Mouse (Mus musculus) midbrain, embryonic 16.5 days (tissue): ENCODE data around the gene Ptprg. TPM values are rescaled to one million over a fixed set of nuclear protein-coding genes. Genes with fewer than 3 reads are reported as not detected.

Experiments used
- ATAC-seq: fragments of 200-750 bp; cut with Nextera tagmentation; 2 replicates; pipeline ENCODE4 v1.8.0; 2017; ENCODE audit warnings: moderate TSS enrichment
- H3K27ac ChIP-seq: fragments of 300-500 bp; sonication (generic); 2 replicates; pipeline ENCODE4 v1.5.1; 2014; ENCODE audit warnings: mild to moderate bottlenecking, low read length, mixed read lengths
- H3K27me3 ChIP-seq: fragments of 300-500 bp; sonication (generic); 2 replicates; pipeline ENCODE4 v1.6.1; 2014; ENCODE audit warnings: low read depth, low read length, mixed read lengths; ENCODE audit not compliant: control insufficient read depth, insufficient read depth
- H3K36me3 ChIP-seq: fragments of 300-500 bp; sonication (generic); 2 replicates; pipeline ENCODE4 v1.6.1; 2014; ENCODE audit warnings: mild to moderate bottlenecking, low read length, moderate library complexity, mixed read lengths; ENCODE audit not compliant: control insufficient read depth, insufficient read depth
- H3K4me1 ChIP-seq: fragments of 300-500 bp; sonication (generic); 2 replicates; pipeline ENCODE4 v1.6.1; 2014; ENCODE audit warnings: mild to moderate bottlenecking, low read length, mixed read lengths; ENCODE audit not compliant: control insufficient read depth, insufficient read depth
- H3K4me2 ChIP-seq: fragments of 300-500 bp; sonication (generic); 2 replicates; pipeline ENCODE4 v1.6.1; 2014; ENCODE audit warnings: mild to moderate bottlenecking, low read length, mixed read lengths
- H3K4me3 ChIP-seq: fragments of 300-500 bp; sonication (generic); 2 replicates; pipeline ENCODE4 v1.5.1; 2014; ENCODE audit warnings: low read depth, mild to moderate bottlenecking, low read length, moderate library complexity, mixed read lengths
- H3K9ac ChIP-seq: fragments of 300-500 bp; sonication (generic); 2 replicates; pipeline ENCODE4 v1.6.1; 2014; ENCODE audit warnings: low read depth, low read length, mixed read lengths
- H3K9me3 ChIP-seq: fragments of 300-500 bp; sonication (generic); replicated peaks from 2 replicates; pipeline ENCODE4 v1.6.1; 2014; ENCODE audit warnings: mild to moderate bottlenecking, low read length, mixed read lengths; ENCODE audit not compliant: control insufficient read depth, poor library complexity, severe bottlenecking
- WGBS: fragments of 180-500 bp; shearing (Covaris S2); extraction: QIAGEN DNeasy Blood & Tissue Kit; methylation state at CpG from one replicate; pipeline ENCODE4 v1.1.7; 2014; 5-methylcytosine and 5-hydroxymethylcytosine counted together
- polyA plus RNA-seq: library from polyadenylated mRNA; unstranded; fragments of >200 nt; fragmentation: Nextera tagmentation; extraction: Ambion mirVana; gene quantifications from 2 replicates; pipeline ENCODE4 v1.2.1, GENCODE M21; 2015

The Ptprg gene
- polyA plus RNA-seq, 1 experiment from 2014 or later = 37.6 TPM

DNA sequence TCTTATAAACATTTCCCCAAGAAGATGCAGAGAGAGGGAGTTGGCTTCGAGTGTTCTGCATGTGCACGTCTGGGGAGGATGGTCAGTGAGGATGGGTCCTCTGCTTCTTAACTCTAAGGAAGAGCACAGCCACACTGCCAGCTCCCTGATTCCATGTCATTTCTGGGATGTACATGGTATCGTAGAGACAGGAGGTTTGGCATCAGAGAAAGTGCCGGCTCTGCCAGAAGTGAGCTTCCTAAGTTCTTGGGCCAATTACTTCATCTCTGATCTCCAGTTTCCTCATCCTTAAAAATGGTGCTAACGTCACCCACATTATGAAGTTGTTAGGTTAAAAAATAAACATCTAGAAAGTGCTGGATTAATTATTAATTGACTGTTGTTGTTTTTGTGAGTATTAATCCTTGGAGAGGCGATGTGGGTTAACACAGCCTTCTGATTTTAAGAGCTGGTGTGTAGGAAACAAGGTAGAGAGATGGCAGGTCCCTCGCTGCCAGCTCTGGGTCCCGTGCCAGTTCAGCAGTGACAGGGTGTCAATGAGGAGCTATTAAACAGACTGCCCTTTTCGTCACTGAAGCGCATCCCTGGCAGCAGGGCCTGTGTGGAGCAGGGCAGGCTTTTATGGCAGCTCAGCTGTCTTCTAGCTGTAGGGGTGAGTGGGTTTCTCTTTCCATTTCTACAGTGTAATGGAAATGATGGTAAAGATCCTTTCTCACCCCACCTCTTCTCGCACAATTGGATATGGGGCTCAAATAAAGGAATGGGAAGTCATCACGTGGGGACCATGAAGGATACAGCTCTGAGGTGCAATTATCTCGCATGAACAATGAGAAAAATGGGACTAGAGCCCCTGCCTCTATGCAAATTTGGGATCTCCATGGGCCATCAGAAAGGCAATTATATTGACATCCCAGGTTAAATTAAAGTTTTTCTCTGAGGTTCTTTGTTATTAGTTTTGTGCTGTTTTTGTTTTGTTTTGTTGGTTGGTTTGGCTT is 646.9 kb downstream of the Ptprg start:
- WGBS = 57% methylated on average over 13 of the region's 13 CpGs
- Histone ChIP-seq H3K4me1 (peaks cover 9% of the 10 kb centered on the region), H3K4me3 (no peak overlapping the region), H3K27ac (0 out of 2 replicates have a peak overlapping the region, but pooled peaks have one; percentile 33), H3K9ac (0 out of 2 replicates have a peak overlapping the region, but pooled peaks have one; percentile 3), H3K36me3 (no peaks in the 10 kb centered on the region), H3K4me2 (no peak overlapping the region), H3K9me3 (no peaks in the 10 kb centered on the region), H3K27me3 (no peaks in the 10 kb centered on the region)
- ATAC-seq = peak; percentile 65; the same call in 1 of the 2 replicates

DNA sequence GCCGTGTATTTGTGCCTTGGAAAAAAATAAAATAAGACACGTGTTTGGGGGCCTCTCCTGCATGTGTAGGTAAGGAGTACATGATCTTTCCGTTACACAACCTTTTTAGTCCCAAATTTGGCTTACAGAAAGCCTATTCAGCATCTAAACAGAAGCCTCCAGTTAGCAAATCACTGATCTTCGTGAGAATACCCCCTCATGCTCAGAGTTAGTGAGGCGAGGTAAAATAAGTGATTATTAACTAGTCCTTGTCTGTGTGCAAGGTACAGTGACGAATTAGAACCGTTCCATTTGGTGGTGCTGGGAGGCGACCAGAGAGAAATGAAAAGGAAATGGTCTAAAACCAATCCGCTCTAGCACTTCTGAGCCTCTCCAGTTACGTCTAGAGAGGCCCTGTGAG is 648.9 kb downstream of the Ptprg start:
- no peaks in the 10 kb centered on the region for H3K27me3 ChIP-seq
- 71% methylated on average over 10 of the region's 10 CpGs for WGBS
- H3K4me2 ChIP-seq = no peak overlapping the region

DNA sequence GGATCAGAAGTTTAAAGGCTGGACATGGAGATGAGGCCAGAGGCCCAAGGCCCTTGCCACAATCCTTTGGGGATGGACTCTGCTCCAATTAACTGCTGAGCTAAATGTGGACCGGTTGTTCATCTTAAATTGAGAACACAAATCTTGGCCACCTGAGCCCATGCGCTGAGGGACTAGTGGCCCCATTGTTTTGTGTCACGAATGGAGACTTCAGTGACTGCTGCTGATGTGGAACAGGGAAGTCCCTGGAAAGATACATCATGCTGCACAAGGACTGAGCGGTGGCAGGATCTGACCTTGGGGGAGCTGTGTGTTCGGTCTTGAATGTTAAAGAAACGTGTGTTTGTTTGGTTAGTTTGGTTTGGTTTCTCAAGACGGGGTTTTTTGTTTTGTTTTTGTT is 649.7 kb downstream of the Ptprg start:
- H3K4me2 ChIP-seq = no peak overlapping the region
- H3K4me1 ChIP-seq = peaks cover 9% of the 10 kb centered on the region
- no peaks in the 10 kb centered on the region for H3K9me3 ChIP-seq
- H3K9ac ChIP-seq = no peak overlapping the region
- no peak for ATAC-seq
- WGBS = 59% methylated on average over 7 of the region's 7 CpGs
- no peaks in the 10 kb centered on the region for H3K27me3 ChIP-seq
- H3K4me3 ChIP-seq = no peak overlapping the region
- no peak overlapping the region for H3K27ac ChIP-seq
- H3K36me3 ChIP-seq = no peaks in the 10 kb centered on the region

More for the DNA sequence above, 648.9 kb downstream of the Ptprg start:
- no peak overlapping the region for H3K4me3 ChIP-seq
- no peaks in the 10 kb centered on the region for H3K36me3 ChIP-seq
- H3K27ac ChIP-seq = no peak overlapping the region
- H3K4me1 ChIP-seq = peaks cover 9% of the 10 kb centered on the region
- H3K9ac ChIP-seq = no peak overlapping the region
- no peak for ATAC-seq
- no peaks in the 10 kb centered on the region for H3K9me3 ChIP-seq

DNA sequence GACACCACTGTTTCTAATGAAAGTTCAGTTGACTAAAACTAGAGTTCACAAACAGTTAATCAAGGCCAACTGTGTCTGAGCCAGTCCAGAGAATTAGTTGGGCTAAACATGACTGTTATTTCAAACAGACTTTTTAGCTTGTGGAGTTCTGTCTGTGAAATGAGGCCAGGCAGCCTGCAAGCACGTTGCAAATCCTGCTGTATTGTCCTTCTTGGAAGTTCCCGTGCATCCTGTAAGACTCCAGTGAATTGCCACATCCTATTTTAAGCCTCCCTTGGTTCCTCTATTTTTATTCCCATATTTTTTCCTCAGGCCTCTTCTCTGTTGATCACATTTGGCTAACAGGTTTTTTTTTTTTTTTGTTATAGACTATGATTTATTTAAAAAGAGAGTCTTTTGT is 652.8 kb downstream of the Ptprg start:
- Histone ChIP-seq H3K4me2 (no peak overlapping the region), H3K9me3 (no peaks in the 10 kb centered on the region), H3K27ac (no peak overlapping the region), H3K4me3 (no peak overlapping the region), H3K9ac (no peak overlapping the region), H3K27me3 (no peaks in the 10 kb centered on the region), H3K4me1 (no peaks in the 10 kb centered on the region), H3K36me3 (no peaks in the 10 kb centered on the region; the same call in 1 of the 2 replicates)
- ATAC-seq = no peak
- WGBS = 50% methylated on average over 2 of the region's 2 CpGs

DNA sequence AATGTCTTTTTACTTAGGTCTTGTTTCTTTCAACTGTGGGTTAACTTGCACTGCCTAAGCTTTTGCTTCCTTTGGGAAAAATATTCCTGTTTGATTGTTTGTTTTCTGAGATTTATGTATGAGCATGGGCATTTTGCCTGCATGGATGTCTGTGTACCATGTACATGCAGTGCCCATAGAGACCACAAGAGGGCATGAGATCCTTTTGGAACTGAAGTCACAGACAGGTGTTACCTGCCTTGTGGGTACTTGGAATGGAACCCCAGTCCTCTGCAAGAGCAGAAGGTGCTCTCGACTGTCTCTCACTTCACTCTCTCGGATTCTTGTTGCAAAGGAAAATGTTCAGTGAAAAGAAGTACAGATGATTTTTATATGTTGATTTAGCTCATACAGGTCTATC is 655.2 kb downstream of the Ptprg start:
- H3K4me1 ChIP-seq = no peaks in the 10 kb centered on the region
- no peak overlapping the region for H3K4me2 ChIP-seq
- H3K36me3 ChIP-seq = peaks cover 1% of the 10 kb centered on the region; the same call in 1 of the 2 replicates
- no peak for ATAC-seq
- H3K27ac ChIP-seq = no peak overlapping the region
- no peaks in the 10 kb centered on the region for H3K27me3 ChIP-seq
- WGBS = 95% methylated on average over 2 of the region's 2 CpGs
- no peaks in the 10 kb centered on the region for H3K9me3 ChIP-seq
- H3K9ac ChIP-seq = no peak overlapping the region
- H3K4me3 ChIP-seq = no peak overlapping the region

DNA sequence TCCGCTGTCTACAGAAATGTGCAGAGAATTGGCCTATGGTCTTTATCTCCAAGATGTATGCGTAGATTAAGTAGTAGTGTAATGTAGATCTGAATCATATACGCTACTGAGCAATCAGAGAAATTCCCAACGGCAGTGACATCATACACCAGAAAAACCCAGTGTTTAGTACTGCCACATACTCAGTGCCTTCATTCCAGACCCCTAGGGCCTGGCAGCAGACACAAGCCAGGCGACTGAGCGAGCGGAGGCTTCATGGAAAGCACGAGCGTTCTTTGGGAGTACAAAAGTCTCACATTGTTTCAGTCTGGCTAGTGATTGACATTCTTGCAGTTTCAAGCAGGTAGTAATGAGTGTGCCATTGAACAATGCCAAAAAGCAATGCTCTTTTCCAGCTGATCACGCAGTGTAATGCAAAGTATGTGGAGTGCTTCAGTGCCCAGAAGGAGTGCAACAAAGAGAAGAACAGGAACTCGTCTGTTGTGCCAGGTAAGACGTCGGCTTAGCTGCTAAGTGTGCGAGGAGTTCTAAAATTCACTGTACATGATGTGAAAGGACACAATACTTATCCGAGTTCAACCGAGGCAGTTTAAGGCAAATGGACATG is 665.3 kb downstream of the Ptprg start:
- H3K4me1 ChIP-seq = no peaks in the 10 kb centered on the region
- 83% methylated on average over 16 of the region's 16 CpGs for WGBS
- H3K36me3 ChIP-seq = 0 out of 2 replicates have a peak, but pooled peaks cover 5% of the 10 kb centered on the region
- no peak overlapping the region for H3K4me2 ChIP-seq
- no peaks in the 10 kb centered on the region for H3K9me3 ChIP-seq
- no peak overlapping the region for H3K27ac ChIP-seq
- H3K9ac ChIP-seq = no peak overlapping the region
- ATAC-seq = no peak
- no peak overlapping the region for H3K4me3 ChIP-seq
- H3K27me3 ChIP-seq = no peaks in the 10 kb centered on the region

DNA sequence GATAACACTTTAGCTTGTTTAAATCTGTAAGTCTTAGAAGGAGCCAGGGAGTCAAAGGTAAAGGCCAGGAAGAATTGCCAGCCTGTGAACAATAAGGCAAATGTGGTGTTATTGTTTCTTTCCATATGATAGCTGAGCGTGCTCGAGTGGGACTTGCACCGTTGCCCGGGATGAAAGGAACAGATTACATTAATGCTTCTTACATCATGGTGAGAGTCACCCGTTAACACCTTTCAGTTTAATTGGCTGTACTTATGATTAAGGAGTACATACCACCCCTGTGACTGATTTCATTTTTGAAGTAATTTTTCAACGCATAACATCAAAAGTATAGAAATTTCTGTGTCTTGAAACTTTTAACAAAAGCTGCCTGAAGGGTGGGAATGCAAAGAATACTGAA is 666.5 kb downstream of the Ptprg start:
- Histone ChIP-seq H3K9ac (no peak overlapping the region), H3K27ac (no peak overlapping the region), H3K9me3 (no peaks in the 10 kb centered on the region), H3K36me3 (0 out of 2 replicates have a peak, but pooled peaks cover 4% of the 10 kb centered on the region), H3K4me3 (no peak overlapping the region), H3K4me1 (no peaks in the 10 kb centered on the region), H3K27me3 (no peaks in the 10 kb centered on the region), H3K4me2 (no peak overlapping the region)
- 35% methylated on average over 6 of the region's 6 CpGs for WGBS
- no peak for ATAC-seq

DNA sequence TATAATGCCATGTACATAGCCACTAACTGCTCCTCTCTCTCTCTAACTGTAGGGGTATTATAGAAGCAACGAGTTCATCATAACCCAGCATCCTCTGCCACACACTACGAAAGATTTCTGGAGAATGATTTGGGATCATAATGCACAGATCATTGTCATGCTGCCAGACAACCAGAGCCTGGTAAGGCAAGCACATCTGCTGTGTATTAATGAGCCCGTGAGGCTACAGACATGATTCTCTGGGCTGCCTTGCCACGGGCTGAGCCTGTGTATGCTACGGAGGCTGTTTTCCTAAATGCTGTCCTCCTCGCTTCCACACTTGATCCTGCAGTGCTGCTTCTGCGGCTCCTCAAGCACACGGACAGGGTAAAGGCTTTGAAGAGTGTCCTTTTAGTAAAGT is 667.2 kb downstream of the Ptprg start:
- H3K4me3 ChIP-seq = no peak overlapping the region
- H3K27ac ChIP-seq = no peak overlapping the region
- no peaks in the 10 kb centered on the region for H3K4me1 ChIP-seq
- H3K36me3 ChIP-seq = 0 out of 2 replicates have a peak, but pooled peaks cover 4% of the 10 kb centered on the region
- H3K27me3 ChIP-seq = no peaks in the 10 kb centered on the region
- H3K9ac ChIP-seq = no peak overlapping the region
- WGBS = 59% methylated on average over 8 of the region's 8 CpGs
- H3K9me3 ChIP-seq = no peaks in the 10 kb centered on the region
- no peak overlapping the region for H3K4me2 ChIP-seq
- peak; percentile 32 for ATAC-seq

DNA sequence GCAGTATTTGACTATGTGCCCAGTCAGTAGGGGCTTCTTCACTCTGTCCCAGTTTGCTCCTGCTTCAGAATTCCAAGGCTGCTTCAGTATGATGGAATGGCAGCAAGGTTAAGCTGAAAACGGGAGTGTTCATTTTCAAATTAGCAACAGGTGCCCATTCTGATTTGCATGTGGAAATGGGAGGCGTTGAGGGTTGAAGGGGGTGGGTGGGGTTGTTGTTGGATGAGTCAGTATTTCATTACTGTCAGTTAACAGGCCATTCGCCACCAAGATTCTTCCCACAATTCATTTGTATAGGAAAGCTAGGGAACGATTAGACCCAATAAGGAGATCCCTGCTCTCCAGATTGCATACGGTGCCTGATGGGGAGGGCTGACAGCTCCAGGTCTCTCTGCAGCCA is 668.2 kb downstream of the Ptprg start:
- Histone ChIP-seq H3K4me2 (no peak overlapping the region), H3K9me3 (no peaks in the 10 kb centered on the region), H3K27me3 (no peaks in the 10 kb centered on the region), H3K4me3 (no peak overlapping the region), H3K36me3 (peaks cover 10% of the 10 kb centered on the region), H3K27ac (no peak overlapping the region), H3K9ac (no peak overlapping the region), H3K4me1 (no peaks in the 10 kb centered on the region)
- ATAC-seq = no peak
- 81% methylated on average over 5 of the region's 5 CpGs for WGBS
